In genomic region chr5:111235131-111235530, GRCm38 (mm10) we compare ENCODE assay signal across 10 mouse cellular contexts.
DNase-seq lines count a peak whose midpoint lies in the region; ATAC-seq lines count a peak whose summit lies in the region.
"Had no signal": no experiment of that assay in that cellular context is flagged by ENCODE, and none has a peak within 500 bp of the region (broad histone marks: within the 10 kb centered on the region; RNA-seq: fewer than 3 reads in every experiment).

No protein-coding gene starts in this region.

- no peak overlapping the region for H3K4me3 ChIP-seq in forebrain, embryonic 12.5 days (replicated peaks)
- no peak overlapping the region for H3K4me3 ChIP-seq in forebrain, embryonic 10.5 days
- H3K4me3 ChIP-seq: left cerebral cortex, adult 2 months; stomach, embryonic 15.5 days had no signal

- H3K9ac ChIP-seq in forebrain, embryonic 12.5 days: no peak overlapping the region
- H3K9ac ChIP-seq: stomach, embryonic 15.5 days had no signal

- peaks cover 35% of the 10 kb centered on the region for H3K36me3 ChIP-seq in forebrain, embryonic 12.5 days (replicated peaks)
- H3K36me3 ChIP-seq in forebrain, embryonic 10.5 days (replicated peaks): peaks cover 17% of the 10 kb centered on the region

- ATAC-seq in forebrain, embryonic 12.5 days (ENCODE audit: low FRiP score): no peak

- no peaks in the 10 kb centered on the region for H3K9me3 ChIP-seq in forebrain, embryonic 12.5 days
- no peaks in the 10 kb centered on the region for H3K9me3 ChIP-seq in forebrain, embryonic 10.5 days
- H3K9me3 ChIP-seq: stomach, embryonic 15.5 days had no signal

- WGBS in forebrain, embryonic 12.5 days: 92% methylated on average over 12 of the region's 12 CpGs
- 92% methylated on average over 12 of the region's 12 CpGs for WGBS in forebrain, embryonic 10.5 days

- H3K27ac ChIP-seq in forebrain, embryonic 12.5 days: 0 out of 2 replicates have a peak overlapping the region, but pooled peaks have one; percentile 1
- no peak overlapping the region for H3K27ac ChIP-seq in forebrain, embryonic 10.5 days
- H3K27ac ChIP-seq: left cerebral cortex, adult 2 months; stomach, embryonic 15.5 days had no signal

- H3K27me3 ChIP-seq in forebrain, embryonic 12.5 days: no peaks in the 10 kb centered on the region
- peaks cover 9% of the 10 kb centered on the region; the same call in 1 of the 2 replicates for H3K27me3 ChIP-seq in forebrain, embryonic 10.5 days (ENCODE audit: poor library complexity, severe bottlenecking)
- H3K27me3 ChIP-seq: stomach, embryonic 15.5 days had no signal

- no peak for DNase-seq in forebrain, embryonic 10.5 days (ENCODE audit: extremely low spot score, low spot score)
- peak; percentile 72 for DNase-seq in adrenal gland, postnatal 10 days
- peak; percentile 23 to 57 for DNase-seq in gastrocnemius, adult 8-10 months (ENCODE audit: low spot score in 2 of 2)
- DNase-seq in kidney, postnatal 14 days: peak; percentile 78
- no peak for DNase-seq in layer of hippocampus, adult 8-10 months (ENCODE audit: low spot score in 2 of 2)
- DNase-seq in liver: no peak
- DNase-seq in urinary bladder, postnatal 25 days (ENCODE audit: low spot score): no peak

- H3K4me2 ChIP-seq in forebrain, embryonic 12.5 days: no peak overlapping the region
- H3K4me2 ChIP-seq: stomach, embryonic 15.5 days had no signal

- H3K4me1 ChIP-seq in forebrain, embryonic 12.5 days: peaks cover 40% of the 10 kb centered on the region
- peaks cover 48% of the 10 kb centered on the region for H3K4me1 ChIP-seq in forebrain, embryonic 10.5 days
- H3K4me1 ChIP-seq: stomach, embryonic 15.5 days had no signal

Comparison
In these comparisons a context has a peak if more than half of its experiments do, and no peak if none do; other contexts are left out.
1. DNase-seq: peak in adrenal gland, postnatal 10 days (single experiment), gastrocnemius, adult 8-10 months (2 of 2) and kidney, postnatal 14 days (single experiment); none in forebrain, embryonic 10.5 days (single experiment), layer of hippocampus, adult 8-10 months (0 of 2), liver (single experiment) and urinary bladder, postnatal 25 days (single experiment).